Mouse (Mus musculus) spleen, adult 2 months (tissue): ENCODE measurements around the gene Tm9sf4. TPM values are rescaled to one million over a fixed set of nuclear protein-coding genes. Genes with fewer than 3 reads are reported as not detected.

Experiments
- DNase-seq, 2 experiments: peaks; one replicate each; pipeline versions ENCODE4 v3.0.0 to v3.0.0-alpha.2; 2012 to 2021; ENCODE audit warnings: low spot score in 2 of 2, low read depth in 1 of 2
- H3K27ac ChIP-seq: fragments of 200-500 bp; 2 replicates; pipeline ENCODE4 v1.5.1; 2012; ENCODE audit warnings: low read length, inconsistent platforms; ENCODE audit not compliant: insufficient read depth
- H3K27me3 ChIP-seq: fragments of 200-500 bp; 2 replicates; pipeline ENCODE4 v1.6.1; 2012; ENCODE audit warnings: mild to moderate bottlenecking, moderate library complexity, low read length, inconsistent platforms; ENCODE audit not compliant: control insufficient read depth, insufficient read depth
- H3K36me3 ChIP-seq: fragments of 200-500 bp; 2 replicates; pipeline ENCODE4 v1.6.1; 2012; ENCODE audit warnings: mild to moderate bottlenecking, low read length, inconsistent platforms; ENCODE audit not compliant: control insufficient read depth, insufficient read depth
- H3K4me1 ChIP-seq: fragments of 200-500 bp; 2 replicates; pipeline ENCODE4 v1.6.1; 2011; ENCODE audit warnings: inconsistent platforms; ENCODE audit not compliant: control insufficient read depth, insufficient read depth, insufficient read length
- H3K4me3 ChIP-seq: fragments of 200-500 bp; 2 replicates; pipeline ENCODE4 v1.5.1; 2011; ENCODE audit warnings: mild to moderate bottlenecking, inconsistent platforms; ENCODE audit not compliant: insufficient read depth, insufficient read length; ENCODE audit errors: extremely low read depth
- CTCF ChIP-seq: fragments of 200-500 bp; IDR thresholded peaks from 2 replicates; pipeline ENCODE4 v1.5.1; 2011; ENCODE audit warnings: mild to moderate bottlenecking, inconsistent platforms; ENCODE audit not compliant: insufficient read depth, insufficient read length, insufficient replicate concordance; ENCODE audit errors: extremely low read depth
- POLR2A ChIP-seq: fragments of 200-500 bp; IDR thresholded peaks from 2 replicates; pipeline ENCODE4 v1.6.1; 2011; ENCODE audit warnings: low read depth, low read length, inconsistent platforms
- WGBS: fragments of 180-500 bp; shearing (Covaris S2); methylation state at CpG from one replicate; pipeline ENCODE4 v1.1.7; 2018; 5-methylcytosine and 5-hydroxymethylcytosine counted together
- polyA plus RNA-seq: library from polyadenylated mRNA; depleted of rRNA; stranded (reverse); fragments of >200 nt; gene quantifications from 2 replicates; pipeline ENCODE4 v1.2.3, GENCODE M21; 2012; rRNA removed

The Tm9sf4 gene
- polyA plus RNA-seq = 21.8 and 22.0 TPM in 2 replicates

GRCm38 (mm10) chr2:153160844-153161683, at the start of gene Tm9sf4:
Tm9sf4 (plus strand) TSS chr2:153161303.
- peak within 1 kb of the TSS; percentile 99 for H3K27ac ChIP-seq
- TF ChIP-seq POLR2A (peak; percentile 73), CTCF (no peak)
- peaks cover 6% of the 10 kb centered on the region for H3K4me1 ChIP-seq
- 6% methylated on average over 34 of the region's 34 CpGs for WGBS
- no peaks in the 10 kb centered on the region for H3K36me3 ChIP-seq
- DNase-seq = peak; percentile 83 to 89
- H3K4me3 ChIP-seq = peak within 1 kb of the TSS; percentile 94
- no peaks in the 10 kb centered on the region for H3K27me3 ChIP-seq

GRCm38 (mm10) chr2:153115679-153116081, 45.4 kb upstream of the Tm9sf4 start:
- peaks cover 27% of the 10 kb centered on the region for H3K4me1 ChIP-seq
- TF ChIP-seq POLR2A (no peak), CTCF (no peak)
- H3K36me3 ChIP-seq = peaks cover 2% of the 10 kb centered on the region; the same call in 1 of the 2 replicates
- DNase-seq = no peak
- 28% methylated on average over 4 of the region's 4 CpGs for WGBS
- H3K27me3 ChIP-seq = no peaks in the 10 kb centered on the region
- peak overlapping the region; percentile 70 for H3K27ac ChIP-seq
- no peak overlapping the region for H3K4me3 ChIP-seq

DNA sequence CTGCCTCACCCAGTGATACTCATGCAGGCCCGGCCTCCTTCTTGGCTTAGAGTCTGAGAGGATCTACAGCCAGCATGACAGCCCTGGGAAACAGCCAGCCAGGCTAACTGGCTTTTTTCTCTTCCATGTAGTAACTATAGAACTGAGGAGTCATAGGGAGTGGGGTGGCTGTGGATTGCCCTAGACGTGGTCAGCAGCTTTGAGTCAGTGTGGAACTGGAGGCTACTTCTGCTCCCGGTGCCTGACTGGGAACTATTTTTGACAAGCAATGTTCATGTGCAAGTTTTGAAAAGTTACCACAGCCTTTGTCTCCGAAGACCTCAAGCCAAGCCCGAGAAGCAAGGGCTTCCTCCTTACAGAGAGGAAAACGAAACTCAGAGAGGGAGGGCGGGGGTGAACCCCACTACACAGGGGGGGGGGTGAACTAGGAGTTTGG, 44.0 kb upstream of the Tm9sf4 start:
- peak in 1 of 2 experiments; percentile 62 for DNase-seq
- H3K4me3 ChIP-seq = no peak overlapping the region

DNA sequence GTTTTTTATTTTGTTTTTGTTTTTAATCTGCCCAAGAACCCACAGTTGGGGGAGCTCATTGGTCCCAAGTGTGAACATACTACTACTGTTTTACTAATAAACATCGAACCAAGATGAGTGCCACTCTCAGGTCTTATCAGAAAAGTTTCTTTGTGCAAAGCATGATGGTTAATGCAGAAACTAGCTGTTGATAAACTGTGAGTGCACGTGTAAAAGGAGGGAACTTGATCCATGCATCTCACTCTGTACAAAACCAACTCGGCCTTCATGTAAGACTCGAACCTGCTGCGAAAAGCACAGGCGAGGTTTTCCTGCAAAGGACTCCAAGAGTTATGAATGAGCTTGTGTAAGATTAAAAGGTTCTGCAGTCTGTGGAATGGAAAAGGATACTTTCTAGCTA, 41.6 kb upstream of the Tm9sf4 start:
- TF ChIP-seq POLR2A = no peak
- no peak for TF ChIP-seq CTCF
- no peaks in the 10 kb centered on the region for H3K27me3 ChIP-seq
- H3K36me3 ChIP-seq = peaks cover 5% of the 10 kb centered on the region
- H3K4me1 ChIP-seq = peaks cover 44% of the 10 kb centered on the region
- no peak for DNase-seq
- no peak overlapping the region for H3K4me3 ChIP-seq
- H3K27ac ChIP-seq = no peak overlapping the region
- 84% methylated on average over 6 of the region's 6 CpGs for WGBS

More for the DNA sequence above, 44.0 kb upstream of the Tm9sf4 start:
- Histone ChIP-seq H3K4me1 (peaks cover 35% of the 10 kb centered on the region), H3K27ac (peak overlapping the region; percentile 88), H3K27me3 (no peaks in the 10 kb centered on the region), H3K36me3 (0 out of 2 replicates have a peak, but pooled peaks cover 2% of the 10 kb centered on the region)
- TF ChIP-seq CTCF (no peak), POLR2A (no peak)
- WGBS = 6% methylated on average over 7 of the region's 7 CpGs

DNA sequence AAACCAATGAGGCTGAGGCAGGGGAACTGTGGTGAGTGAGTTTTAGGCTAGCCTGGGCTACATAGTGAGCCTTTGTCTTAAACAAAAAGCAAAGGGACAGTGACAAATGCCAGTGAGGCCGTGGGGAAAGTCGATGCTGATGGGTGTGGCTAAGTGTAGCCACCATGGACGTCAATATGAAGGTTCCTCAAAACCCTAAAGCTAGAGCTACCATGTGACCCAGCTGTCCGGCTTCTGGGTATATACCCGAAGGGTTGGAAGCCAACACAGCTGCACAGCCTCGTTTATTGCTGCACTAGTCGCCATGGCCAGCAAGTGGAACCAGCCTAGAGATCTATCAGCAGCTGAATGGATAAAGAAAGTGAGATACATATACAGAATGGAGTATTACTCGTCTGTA, 41.0 kb upstream of the Tm9sf4 start:
- DNase-seq = peak; percentile 41 to 56
- Histone ChIP-seq H3K4me1 (peaks cover 42% of the 10 kb centered on the region), H3K27me3 (no peaks in the 10 kb centered on the region), H3K36me3 (peaks cover 9% of the 10 kb centered on the region), H3K4me3 (no peak overlapping the region), H3K27ac (peak overlapping the region; percentile 82)
- TF ChIP-seq CTCF (no peak), POLR2A (no peak)
- 29% methylated on average over 8 of the region's 8 CpGs for WGBS

DNA sequence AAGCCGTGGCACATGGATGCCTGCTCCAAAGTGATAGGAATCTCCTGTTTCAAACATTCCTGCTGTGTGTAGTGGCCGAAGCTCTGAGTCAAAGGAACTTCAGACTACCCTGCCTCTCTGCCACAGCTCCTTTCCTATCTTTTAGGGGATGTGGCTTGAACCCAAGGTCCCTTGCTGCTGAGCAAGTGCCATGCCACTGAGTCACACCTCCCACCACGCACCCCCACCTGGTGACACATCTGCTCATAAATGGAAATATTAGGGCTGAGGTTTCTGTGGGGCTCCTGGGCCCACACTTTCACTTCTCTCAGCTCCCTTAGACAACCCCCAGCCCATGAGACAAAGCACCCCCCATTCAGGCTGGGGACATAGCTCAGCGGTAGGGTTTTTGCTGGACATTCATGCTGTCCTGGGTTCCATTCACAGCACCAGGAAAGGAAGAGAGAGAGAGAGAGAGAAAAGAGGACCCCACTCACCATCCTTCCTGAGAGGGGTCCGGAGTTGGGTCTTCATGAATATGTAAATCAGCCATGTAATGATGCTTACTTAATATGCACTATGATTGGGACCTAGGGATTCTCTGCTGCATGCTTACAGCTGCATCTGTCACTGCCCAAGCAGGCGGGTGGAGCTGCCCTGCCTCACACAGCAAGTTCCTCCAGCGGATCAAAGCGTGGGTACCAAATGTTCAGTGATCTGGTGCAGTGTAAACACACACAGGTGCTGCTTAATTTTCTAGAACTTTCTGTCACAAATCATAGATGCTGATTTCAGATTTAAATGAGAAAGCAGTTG, 39.1 kb upstream of the Tm9sf4 start:
- TF ChIP-seq CTCF (no peak), POLR2A (no peak; the same call in 1 of the 2 replicates)
- 37% methylated on average over 8 of the region's 8 CpGs for WGBS
- peak; percentile 30 to 71 for DNase-seq
- H3K4me1 ChIP-seq = peaks cover 35% of the 10 kb centered on the region; the same call in 1 of the 2 replicates
- H3K27me3 ChIP-seq = no peaks in the 10 kb centered on the region
- peaks cover 13% of the 10 kb centered on the region for H3K36me3 ChIP-seq
- H3K4me3 ChIP-seq = no peak overlapping the region
- H3K27ac ChIP-seq = peak overlapping the region; percentile 78
